Comparison of ENCODE assay signal across 8 mouse cellular contexts in genomic region chr11:110271745-110272144, GRCm38 (mm10). TPM values are rescaled to one million over a fixed set of nuclear protein-coding genes. Genes with fewer than 3 reads are reported as not detected.
DNase-seq lines count a peak whose midpoint lies in the region; ATAC-seq and TF ChIP-seq lines count a peak whose summit lies in the region.

No protein-coding gene starts in this region.

- no peak overlapping the region for H3K27ac ChIP-seq in hindbrain, embryonic 10.5 days
- H3K27ac ChIP-seq in hindbrain, embryonic 13.5 days, result no peak overlapping the region
- H3K27ac ChIP-seq in bone marrow, adult 2 months (ENCODE audit: control insufficient read depth, insufficient read depth, low read depth, low read length, poor library complexity), result no peak overlapping the region
- no peak overlapping the region for H3K27ac ChIP-seq in forebrain, embryonic 10.5 days
- no peak overlapping the region for H3K27ac ChIP-seq in midbrain, embryonic 12.5 days (replicated peaks)

- no peaks in the 10 kb centered on the region for H3K4me1 ChIP-seq in hindbrain, embryonic 10.5 days (replicated peaks)
- no peaks in the 10 kb centered on the region for H3K4me1 ChIP-seq in hindbrain, embryonic 13.5 days (replicated peaks)
- no peaks in the 10 kb centered on the region for H3K4me1 ChIP-seq in bone marrow, adult 2 months (ENCODE audit: control insufficient read depth, insufficient read depth, low read length)
- H3K4me1 ChIP-seq in forebrain, embryonic 10.5 days, result no peaks in the 10 kb centered on the region
- H3K4me1 ChIP-seq in midbrain, embryonic 12.5 days, result no peaks in the 10 kb centered on the region

- peak; percentile 60 for DNase-seq in hindbrain, embryonic 10.5 days (ENCODE audit: low spot score)
- peak; percentile 42 for DNase-seq in forebrain, embryonic 10.5 days (ENCODE audit: extremely low spot score, low spot score)
- peak; percentile 13 to 35 for DNase-seq in left cerebral cortex, postnatal 36 days (ENCODE audit: low spot score in 2 of 2)
- DNase-seq in spleen, postnatal 4 days (ENCODE audit: low spot score in 2 of 2), result peak; percentile 41 to 68

- no peaks in the 10 kb centered on the region for H3K27me3 ChIP-seq in hindbrain, embryonic 10.5 days (ENCODE audit: insufficient read depth, poor library complexity, severe bottlenecking)
- no peaks in the 10 kb centered on the region for H3K27me3 ChIP-seq in hindbrain, embryonic 13.5 days
- no peaks in the 10 kb centered on the region for H3K27me3 ChIP-seq in forebrain, embryonic 10.5 days (ENCODE audit: poor library complexity, severe bottlenecking)
- H3K27me3 ChIP-seq in midbrain, embryonic 12.5 days, result no peaks in the 10 kb centered on the region

- H3K4me2 ChIP-seq in hindbrain, embryonic 13.5 days, result no peak overlapping the region
- no peak overlapping the region for H3K4me2 ChIP-seq in midbrain, embryonic 12.5 days (replicated peaks)

- TF ChIP-seq CTCF in bone marrow, adult 2 months (IDR thresholded peaks at IDR 0.05; ENCODE audit: control insufficient read depth, insufficient read depth, low read length), result peak; percentile 21; the same call in 1 of the 2 replicates

- intact Hi-C loops in left cerebral cortex, postnatal 36 days (cut with DNase I), result loop anchor here (2.0 to 10.0 kb wide), 4 partner anchors 317 to 617 kb away; no protein-coding TSS in a partner anchor

- H3K9me3 ChIP-seq in hindbrain, embryonic 10.5 days, result no peaks in the 10 kb centered on the region
- H3K9me3 ChIP-seq in hindbrain, embryonic 13.5 days, result no peaks in the 10 kb centered on the region
- H3K9me3 ChIP-seq in forebrain, embryonic 10.5 days, result no peaks in the 10 kb centered on the region
- no peaks in the 10 kb centered on the region for H3K9me3 ChIP-seq in midbrain, embryonic 12.5 days

- H3K4me3 ChIP-seq in hindbrain, embryonic 10.5 days, result no peak overlapping the region
- H3K4me3 ChIP-seq in hindbrain, embryonic 13.5 days, result no peak overlapping the region
- no peak overlapping the region for H3K4me3 ChIP-seq in bone marrow, adult 2 months (replicated peaks; ENCODE audit: control insufficient read depth, low read depth, low read length)
- no peak overlapping the region for H3K4me3 ChIP-seq in forebrain, embryonic 10.5 days
- no peak overlapping the region for H3K4me3 ChIP-seq in midbrain, embryonic 12.5 days

- WGBS in hindbrain, embryonic 10.5 days, result 6% methylated on average over 5 of the region's 5 CpGs
- WGBS in hindbrain, embryonic 13.5 days, result 6% methylated on average over 5 of the region's 5 CpGs
- WGBS in bone marrow, adult 2 months, result 3% methylated on average over 5 of the region's 5 CpGs
- 6% methylated on average over 5 of the region's 5 CpGs for WGBS in forebrain, embryonic 10.5 days
- WGBS in midbrain, embryonic 12.5 days, result 3% methylated on average over 5 of the region's 5 CpGs

- H3K9ac ChIP-seq in hindbrain, embryonic 13.5 days, result no peak overlapping the region
- H3K9ac ChIP-seq in midbrain, embryonic 12.5 days (replicated peaks), result no peak overlapping the region

- no peak for ATAC-seq in hindbrain, embryonic 13.5 days (ENCODE audit: low FRiP score)
- ATAC-seq in inflammation-experienced regulatory T-cells, adult 6 months, result peak; percentile 58
- peak; percentile 69; the same call in 1 of the 2 replicates for ATAC-seq in midbrain, embryonic 12.5 days (ENCODE audit: low FRiP score, low read depth)

- TF ChIP-seq POLR2A in bone marrow, adult 2 months (IDR thresholded peaks at IDR 0.05; ENCODE audit: borderline replicate concordance, control insufficient read depth, low read depth, low read length), result no peak

- H3K36me3 ChIP-seq in hindbrain, embryonic 10.5 days, result no peaks in the 10 kb centered on the region
- peaks cover 3% of the 10 kb centered on the region; the same call in 1 of the 2 replicates for H3K36me3 ChIP-seq in hindbrain, embryonic 13.5 days
- no peaks in the 10 kb centered on the region for H3K36me3 ChIP-seq in forebrain, embryonic 10.5 days (replicated peaks)
- no peaks in the 10 kb centered on the region for H3K36me3 ChIP-seq in midbrain, embryonic 12.5 days

RNA-seq across cellular contexts. Expression of gene Abca6, which starts 20.2 kb away (rescaled TPM):
- 0.24 and 0.50 TPM in 2 replicates for polyA plus RNA-seq in hindbrain, embryonic 10.5 days (2016; fragmentation: Nextera tagmentation; extraction: Ambion mirVana)
- 0.12 and 0.34 TPM in 2 replicates for polyA plus RNA-seq in hindbrain, embryonic 13.5 days (2015; fragmentation: Nextera tagmentation; extraction: Ambion mirVana)
- polyA plus RNA-seq in bone marrow, adult 2 months (2011; ENCODE audit: insufficient read depth, insufficient read length, low replicate concordance, missing spikeins), result 0.18 TPM in 1 of 2 replicates, not detected in the other
- polyA plus RNA-seq in forebrain, embryonic 10.5 days (2016; fragmentation: Nextera tagmentation; extraction: Ambion mirVana), result 0.02 and 0.15 TPM in 2 replicates
- not detected for polyA plus RNA-seq in inflammation-experienced regulatory T-cells, adult 6 months (2017; shearing (Covaris generic))
- total RNA-seq in left cerebral cortex, postnatal 36 days (2021), result 1 to 10 TPM; 1.1 to 1.6 TPM
- 0.08 and 0.17 TPM in 2 replicates for polyA plus RNA-seq in midbrain, embryonic 12.5 days (2016; fragmentation: Nextera tagmentation; extraction: Ambion mirVana)
